Mouse (Mus musculus): ENCODE data around the gene Tcaf2. TPM values are rescaled to one million over a fixed set of nuclear protein-coding genes. Genes with fewer than 3 reads are reported as not detected.

The Tcaf2 gene
- polyA plus RNA-seq, 1 experiment from 2014 or later: 1.6 TPM

DNA sequence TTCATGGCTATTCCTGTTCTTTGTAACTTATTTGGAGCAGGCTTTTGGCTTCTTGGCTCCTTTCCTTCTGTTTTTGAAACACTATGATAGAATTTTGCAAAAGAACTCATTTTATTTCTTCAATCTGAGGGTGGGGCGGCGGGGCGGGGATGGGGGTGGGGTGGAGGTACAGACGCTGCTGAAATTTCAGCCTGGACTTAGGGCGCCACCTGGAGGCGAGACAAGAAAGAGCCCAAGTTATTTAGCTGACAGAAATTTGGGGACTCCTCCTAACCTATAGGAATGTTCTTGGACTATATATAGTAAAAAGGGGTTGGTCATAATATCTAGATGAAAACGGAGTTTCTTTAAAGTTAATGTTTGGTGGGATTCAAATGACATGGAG, 61.6 kb downstream of the Tcaf2 start:
- Histone ChIP-seq H3K4me1 (replicated peaks; ENCODE audit: control insufficient read depth, insufficient read depth, low read length) (no peaks in the 10 kb centered on the region), H3K9ac (replicated peaks; ENCODE audit: low read depth, low read length) (no peak overlapping the region), H3K4me3 (replicated peaks; ENCODE audit: low read length) (no peak overlapping the region), H3K4me2 (ENCODE audit: low read length) (no peak overlapping the region), H3K36me3 (ENCODE audit: control insufficient read depth, insufficient read depth) (no peaks in the 10 kb centered on the region), H3K9me3 (ENCODE audit: control insufficient read depth, low read length) (no peaks in the 10 kb centered on the region), H3K27me3 (replicated peaks; ENCODE audit: control insufficient read depth, insufficient read depth, low read length) (no peaks in the 10 kb centered on the region), H3K27ac (ENCODE audit: low read length) (no peak overlapping the region)
- 2% methylated on average over 7 of the region's 7 CpGs for WGBS
- no peak for ATAC-seq

DNA sequence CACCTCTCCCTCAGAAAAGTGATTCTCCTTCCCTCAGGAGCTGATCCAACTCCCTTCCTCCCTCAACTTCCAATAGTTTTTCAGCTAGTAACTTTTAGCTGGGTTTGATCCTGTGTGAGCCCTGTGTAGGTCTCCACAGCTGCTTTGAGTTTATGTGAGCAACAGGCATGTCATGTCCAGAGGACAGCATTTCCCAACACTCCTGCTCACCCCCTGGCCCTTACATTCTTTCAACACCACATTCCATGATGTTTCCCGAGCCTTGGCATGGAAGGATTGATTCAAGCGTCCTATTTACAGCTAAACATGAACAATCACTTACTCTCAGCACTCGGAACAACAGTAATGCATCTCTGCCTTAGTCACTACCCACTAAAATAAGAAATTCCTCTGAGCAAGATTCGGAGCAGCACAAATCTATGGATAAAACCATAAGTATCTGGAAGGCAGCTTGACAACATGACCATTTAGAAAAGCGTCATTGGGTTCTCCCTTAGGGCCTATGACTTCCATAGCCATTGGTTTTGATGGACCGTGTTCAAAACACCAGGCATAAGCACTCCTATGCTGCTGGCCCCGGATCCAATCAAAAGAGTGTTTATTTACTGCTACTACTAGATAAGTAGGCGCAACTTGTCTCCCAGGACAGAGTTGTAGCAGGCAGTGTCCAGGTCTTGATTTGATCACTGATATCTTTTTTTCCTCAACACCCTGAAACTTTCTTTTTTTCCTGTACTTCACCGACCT, 62.1 kb downstream of the Tcaf2 start:
- Histone ChIP-seq H3K4me1 (replicated peaks; ENCODE audit: control insufficient read depth, insufficient read depth, low read length) (no peaks in the 10 kb centered on the region), H3K4me3 (replicated peaks; ENCODE audit: low read length) (no peak overlapping the region), H3K36me3 (ENCODE audit: control insufficient read depth, insufficient read depth) (no peaks in the 10 kb centered on the region), H3K27ac (ENCODE audit: low read length) (no peak overlapping the region), H3K4me2 (ENCODE audit: low read length) (no peak overlapping the region), H3K9me3 (ENCODE audit: control insufficient read depth, low read length) (no peaks in the 10 kb centered on the region), H3K9ac (replicated peaks; ENCODE audit: low read depth, low read length) (no peak overlapping the region), H3K27me3 (replicated peaks; ENCODE audit: control insufficient read depth, insufficient read depth, low read length) (no peaks in the 10 kb centered on the region)
- ATAC-seq: no peak
- 62% methylated on average over 9 of the region's 9 CpGs for WGBS

DNA sequence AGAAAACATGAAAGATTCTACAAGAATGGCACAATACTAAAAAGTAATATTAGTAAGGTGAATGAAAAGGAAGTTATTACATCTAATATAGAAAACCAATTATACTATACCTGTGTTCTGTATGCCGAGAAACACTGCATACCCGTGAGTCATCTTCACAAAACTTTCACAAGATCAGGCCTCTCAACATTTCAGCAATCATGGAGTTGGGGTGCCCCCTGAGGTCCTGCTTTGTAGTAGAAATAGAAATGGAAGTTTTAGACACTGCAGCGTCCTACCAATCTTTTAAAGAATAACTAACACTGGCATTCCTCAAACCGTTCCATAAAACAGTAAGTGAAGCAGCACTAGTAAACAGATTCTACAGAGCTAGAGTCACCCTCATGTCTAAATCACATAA, 66.4 kb downstream of the Tcaf2 start:
- Histone ChIP-seq H3K9ac (replicated peaks; ENCODE audit: low read depth, low read length) (no peak overlapping the region), H3K27ac (ENCODE audit: low read length) (no peak overlapping the region), H3K4me1 (replicated peaks; ENCODE audit: control insufficient read depth, insufficient read depth, low read length) (no peaks in the 10 kb centered on the region), H3K9me3 (ENCODE audit: control insufficient read depth, low read length) (no peaks in the 10 kb centered on the region), H3K27me3 (replicated peaks; ENCODE audit: control insufficient read depth, insufficient read depth, low read length) (no peaks in the 10 kb centered on the region), H3K36me3 (ENCODE audit: control insufficient read depth, insufficient read depth) (no peaks in the 10 kb centered on the region), H3K4me3 (replicated peaks; ENCODE audit: low read length) (no peak overlapping the region), H3K4me2 (ENCODE audit: low read length) (no peak overlapping the region)
- 82% methylated on average over 4 of the region's 4 CpGs for WGBS
- no peak for ATAC-seq

DNA sequence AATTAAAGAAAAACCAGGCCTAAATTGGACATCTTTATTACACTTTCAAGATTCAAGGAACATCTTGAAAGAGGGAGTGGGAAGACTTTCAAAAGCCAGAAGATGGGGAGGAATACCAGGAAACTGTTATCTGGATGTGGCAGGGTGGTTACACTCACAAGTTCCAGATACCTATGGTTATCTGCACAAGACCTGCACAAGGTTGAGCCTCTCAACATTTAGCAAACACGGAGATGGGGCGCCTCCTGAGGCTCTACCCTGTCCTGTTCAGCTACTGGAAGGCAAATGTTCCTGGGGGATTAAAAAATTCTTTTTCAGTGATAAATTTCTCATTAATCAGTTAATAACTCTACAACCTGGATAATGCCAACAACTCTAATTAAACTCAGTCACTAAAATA, 67.6 kb downstream of the Tcaf2 start:
- H3K9me3 ChIP-seq (ENCODE audit: control insufficient read depth, low read length): no peaks in the 10 kb centered on the region
- no peaks in the 10 kb centered on the region for H3K27me3 ChIP-seq (replicated peaks; ENCODE audit: control insufficient read depth, insufficient read depth, low read length)
- H3K4me2 ChIP-seq (ENCODE audit: low read length): no peak overlapping the region
- no peak overlapping the region for H3K9ac ChIP-seq (replicated peaks; ENCODE audit: low read depth, low read length)
- no peak for ATAC-seq
- no peak overlapping the region for H3K27ac ChIP-seq (ENCODE audit: low read length)
- H3K36me3 ChIP-seq (ENCODE audit: control insufficient read depth, insufficient read depth): no peaks in the 10 kb centered on the region
- 93% methylated on average over 2 of the region's 2 CpGs for WGBS
- H3K4me1 ChIP-seq (replicated peaks; ENCODE audit: control insufficient read depth, insufficient read depth, low read length): no peaks in the 10 kb centered on the region
- H3K4me3 ChIP-seq (replicated peaks; ENCODE audit: low read length): no peak overlapping the region

Other genes starting within 250 kb of the Tcaf2 start
- not detected in 2 replicates for gene Tas2r143, start 245.0 kb downstream of the Tcaf2 start, polyA plus RNA-seq (2015; fragmentation: Nextera tagmentation; extraction: Ambion mirVana)
- gene Tas2r135, start 239.8 kb downstream of the Tcaf2 start, polyA plus RNA-seq (2015; fragmentation: Nextera tagmentation; extraction: Ambion mirVana): not detected in 2 replicates
- not detected in 2 replicates for gene Tas2r126, start 210.7 kb downstream of the Tcaf2 start, polyA plus RNA-seq (2015; fragmentation: Nextera tagmentation; extraction: Ambion mirVana)
- gene Olfr458, start 180.1 kb downstream of the Tcaf2 start, polyA plus RNA-seq (2015; fragmentation: Nextera tagmentation; extraction: Ambion mirVana): not detected in 2 replicates
- not detected in 2 replicates for gene Olfr457, start 168.9 kb downstream of the Tcaf2 start, polyA plus RNA-seq (2015; fragmentation: Nextera tagmentation; extraction: Ambion mirVana)
- gene Olfr456, start 158.0 kb downstream of the Tcaf2 start, polyA plus RNA-seq (2015; fragmentation: Nextera tagmentation; extraction: Ambion mirVana): not detected in 2 replicates
- not detected in 2 replicates for gene Olfr455, start 97.7 kb downstream of the Tcaf2 start, polyA plus RNA-seq (2015; fragmentation: Nextera tagmentation; extraction: Ambion mirVana)
- not detected in 2 replicates for gene Tcaf3, start 47.6 kb downstream of the Tcaf2 start, polyA plus RNA-seq (2015; fragmentation: Nextera tagmentation; extraction: Ambion mirVana)
- 211 and 221 TPM in 2 replicates for gene Tcaf1, start 64.8 kb upstream of the Tcaf2 start, polyA plus RNA-seq (2015; fragmentation: Nextera tagmentation; extraction: Ambion mirVana)
- not detected in 2 replicates for gene Olfr453, start 94.1 kb upstream of the Tcaf2 start, polyA plus RNA-seq (2015; fragmentation: Nextera tagmentation; extraction: Ambion mirVana)
- gene Olfr38, start 111.2 kb upstream of the Tcaf2 start, polyA plus RNA-seq (2015; fragmentation: Nextera tagmentation; extraction: Ambion mirVana): not detected in 2 replicates
- not detected in 2 replicates for gene Olfr452, start 139.8 kb upstream of the Tcaf2 start, polyA plus RNA-seq (2015; fragmentation: Nextera tagmentation; extraction: Ambion mirVana)
- not detected in 2 replicates for gene Olfr450, start 166.7 kb upstream of the Tcaf2 start, polyA plus RNA-seq (2015; fragmentation: Nextera tagmentation; extraction: Ambion mirVana)
- not detected in 2 replicates for gene Olfr449, start 189.1 kb upstream of the Tcaf2 start, polyA plus RNA-seq (2015; fragmentation: Nextera tagmentation; extraction: Ambion mirVana)
- gene Olfr448, start 245.2 kb upstream of the Tcaf2 start, polyA plus RNA-seq (2015; fragmentation: Nextera tagmentation; extraction: Ambion mirVana): not detected in 2 replicates